Mouse (Mus musculus): ENCODE measurements around the gene Gtf3c5.

DNA sequence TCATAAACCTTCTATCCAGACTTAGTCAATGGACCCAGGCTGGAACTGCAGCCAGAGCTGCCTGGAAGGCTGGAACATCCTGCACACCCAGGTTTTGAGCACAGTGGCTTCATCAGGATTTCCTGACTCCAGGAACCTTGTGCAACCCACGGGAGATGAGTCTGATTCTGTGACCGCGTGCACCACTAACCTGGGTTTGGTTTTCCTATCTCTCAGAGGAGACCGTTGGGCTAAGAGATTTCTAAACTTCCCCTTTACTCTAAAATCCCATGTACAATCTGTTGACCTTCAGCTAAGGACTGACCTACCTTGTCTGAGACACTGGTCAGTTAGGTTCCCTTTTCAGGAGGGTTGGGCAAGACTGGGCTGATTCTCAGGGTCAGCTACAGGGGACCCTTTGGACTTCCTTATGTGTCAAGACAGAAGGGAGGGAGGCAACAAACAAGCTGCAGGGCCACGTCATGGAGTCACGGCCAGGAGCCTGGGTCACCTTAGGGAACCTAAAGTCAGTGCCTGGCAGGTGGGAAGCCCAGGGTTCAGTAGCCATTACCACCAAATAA lies 35.3 kb upstream of the Gtf3c5 start:
- no peak for TF ChIP-seq POLR2A (IDR thresholded peaks at IDR 0.05; ENCODE audit: insufficient read depth, low read length)
- no peak for TF ChIP-seq CTCF (IDR thresholded peaks at IDR 0.05; ENCODE audit: low read depth, low read length)

Data from ES-Bruce4 (cell line).